Mouse (Mus musculus) right cerebral cortex, postnatal 4 days (tissue): ENCODE measurements at regions not wholly inside any gene's neighbourhood (a gene's known extent, or its start where the extent isn't known, plus 50 kb on each side); places are given as distances from the start of the nearest gene placed in this dataset.

Source experiments
- DNase-seq: peaks from one replicate; pipeline ENCODE4 v3.0.0-alpha.2; 2022

DNA sequence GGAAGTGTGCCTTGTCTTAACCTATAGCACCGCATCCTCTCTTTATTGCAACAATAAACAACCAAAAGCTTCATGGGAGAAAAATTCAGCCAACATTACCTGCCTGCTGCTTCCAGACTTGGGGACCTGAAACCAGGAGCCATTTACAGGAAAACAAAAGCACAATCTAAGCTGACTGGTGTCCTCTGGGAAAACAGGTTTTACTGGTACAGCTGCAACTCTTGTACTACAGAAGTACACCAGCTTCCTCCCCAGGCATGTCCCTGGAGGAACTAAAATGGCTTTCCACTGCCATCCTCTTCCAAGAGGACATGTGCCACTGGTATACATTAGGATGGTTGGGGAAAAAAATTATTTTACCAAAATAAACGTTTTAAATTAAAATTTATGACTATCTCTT lies 63.9 kb upstream of the Ptprk start:
- DNase-seq, result no peak

DNA sequence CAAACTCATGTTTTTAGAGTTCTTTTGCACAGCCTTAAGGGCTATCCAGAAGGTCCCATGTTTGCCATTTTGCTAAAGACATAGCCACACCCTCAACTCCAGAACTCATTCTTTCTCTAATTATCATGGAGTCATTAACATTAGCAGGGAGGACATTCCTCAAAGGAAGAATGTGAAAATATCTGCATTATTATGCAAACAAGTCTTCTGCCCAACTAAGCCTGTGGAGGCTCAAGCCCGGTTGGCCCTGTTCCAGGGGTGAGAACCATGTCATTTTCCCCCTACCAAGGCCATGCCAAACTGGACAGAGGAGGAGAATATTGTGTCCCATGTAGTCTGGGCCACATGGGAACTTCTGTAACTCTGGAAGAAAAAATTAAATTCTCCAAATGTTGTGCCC lies 62.5 kb upstream of the Ptprk start:
- no peak for DNase-seq

DNA sequence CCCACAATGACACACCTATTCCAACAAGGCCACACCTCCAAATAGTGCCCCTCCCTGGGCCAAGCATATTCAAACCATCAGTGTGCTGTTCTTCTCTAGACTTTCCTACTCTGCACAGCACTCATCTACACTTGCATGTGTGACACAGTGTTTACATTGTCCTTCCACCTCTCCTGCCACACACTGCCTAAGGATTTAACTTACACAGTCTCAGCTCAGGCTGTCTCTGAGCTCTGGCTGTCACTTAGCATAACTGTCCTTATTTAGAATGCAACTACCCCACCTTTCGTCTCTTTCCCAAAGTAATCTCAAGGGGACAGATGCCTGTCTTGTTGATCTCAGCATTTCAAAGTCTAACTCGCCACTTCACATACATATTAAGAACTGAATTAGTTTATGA lies 61.2 kb upstream of the Ptprk start:
- no peak for DNase-seq

DNA sequence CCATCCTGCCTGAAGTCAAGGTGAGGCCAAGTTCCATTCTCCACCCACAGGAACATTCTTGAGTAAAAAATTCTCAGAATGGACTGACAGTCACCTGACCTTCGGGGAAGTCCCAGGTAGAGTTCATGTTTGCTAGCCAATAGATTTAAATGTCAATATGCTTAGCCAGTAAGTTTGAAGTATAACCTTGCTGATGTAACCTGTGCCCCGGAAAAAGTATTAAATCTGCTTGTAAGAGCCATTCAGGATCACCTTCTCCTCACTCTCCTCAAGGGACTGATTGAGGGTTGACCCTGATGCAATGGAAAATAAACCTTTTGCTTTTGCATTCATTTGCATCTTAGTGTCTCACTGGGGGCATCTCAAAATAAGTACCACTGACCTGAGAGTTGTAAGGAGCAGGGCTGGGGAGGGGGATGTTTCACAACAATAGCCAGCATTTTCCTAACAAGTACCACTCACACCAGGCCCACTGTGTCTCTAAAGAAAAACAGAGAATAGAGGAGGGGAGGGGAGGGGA lies 60.3 kb upstream of the Ptprk start:
- no peak for DNase-seq
